Mouse (Mus musculus): ENCODE data around the gene Loxl3.

The Loxl3 gene

GRCm38 (mm10) chr6:83084477-83084876, 50.5 kb downstream of the Loxl3 start:
- no peak for TF ChIP-seq GATA4 (IDR thresholded peaks at IDR 0.05; ENCODE audit: insufficient replicate concordance, low read length)

GRCm38 (mm10) chr6:83086121-83087035, 52.4 kb downstream of the Loxl3 start, which contains the start of gene Lbx2:
Gene Lbx2, plus strand, starts transcription at chr6:83086367.
- no peak for TF ChIP-seq GATA4 (IDR thresholded peaks at IDR 0.05; ENCODE audit: insufficient replicate concordance, low read length)

GRCm38 (mm10) chr6:83087205-83087925, 53.4 kb downstream of the Loxl3 start:
- no peak for TF ChIP-seq GATA4 (IDR thresholded peaks at IDR 0.05; ENCODE audit: insufficient replicate concordance, low read length)

- TF ChIP-seq GATA4 (IDR thresholded peaks at IDR 0.05; ENCODE audit: insufficient replicate concordance, low read length): no peak
Observed at GRCm38 (mm10) chr6:83087926-83088260, 53.9 kb downstream of the Loxl3 start.

GRCm38 (mm10) chr6:83092416-83093127, 58.6 kb downstream of the Loxl3 start:
- TF ChIP-seq GATA4 (IDR thresholded peaks at IDR 0.05; ENCODE audit: insufficient replicate concordance, low read length): no peak

GRCm38 (mm10) chr6:83095968-83096367, 62.0 kb downstream of the Loxl3 start:
- no peak for TF ChIP-seq GATA4 (IDR thresholded peaks at IDR 0.05; ENCODE audit: insufficient replicate concordance, low read length)

GRCm38 (mm10) chr6:83098411-83098810, 64.4 kb downstream of the Loxl3 start:
- no peak for TF ChIP-seq GATA4 (IDR thresholded peaks at IDR 0.05; ENCODE audit: insufficient replicate concordance, low read length)

GRCm38 (mm10) chr6:83101316-83101687, 67.3 kb downstream of the Loxl3 start, which contains the start of the genes Ccdc142 and Gm42688:
Gene Ccdc142, plus strand, starts transcription at chr6:83101601.
Gene Gm42688, plus strand, starts transcription at chr6:83101617.
- TF ChIP-seq GATA4 (IDR thresholded peaks at IDR 0.05; ENCODE audit: insufficient replicate concordance, low read length): no peak; the same call in 1 of the 2 replicates

- no peak; the same call in 1 of the 2 replicates for TF ChIP-seq GATA4 (IDR thresholded peaks at IDR 0.05; ENCODE audit: insufficient replicate concordance, low read length)
Observed at GRCm38 (mm10) chr6:83101688-83102556, 67.9 kb downstream of the Loxl3 start.

All from liver, adult (tissue).